Mouse (Mus musculus): Measurements from ENCODE around the gene Npas2. TPM values are rescaled to one million over a fixed set of nuclear protein-coding genes. Genes with fewer than 3 reads are reported as not detected.

Npas2 gene
- polyA plus RNA-seq, 1 experiment from 2014 or later, result 1.3 TPM

DNA sequence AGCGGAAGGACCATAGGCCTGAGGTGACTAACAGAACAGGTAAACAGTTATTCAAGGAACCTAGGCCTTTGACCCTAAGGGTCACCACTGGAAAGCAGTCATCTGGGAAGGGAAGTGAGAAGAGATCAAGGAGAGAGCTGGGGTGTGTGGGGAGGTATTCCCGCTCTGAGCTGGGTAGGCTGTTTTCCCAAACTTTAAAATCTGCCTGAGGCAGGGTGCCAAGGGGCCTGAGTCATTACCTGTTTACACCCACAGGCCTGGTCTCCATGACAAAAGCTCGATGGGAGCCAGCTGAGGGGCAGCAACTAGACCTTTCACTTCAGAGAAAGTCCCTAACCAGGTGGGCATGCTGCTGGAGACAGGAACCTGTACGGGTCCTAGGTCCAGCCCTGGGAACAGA lies 205.7 kb downstream of the Npas2 start:
- ATAC-seq (ENCODE audit: insufficient number of reproducible peaks, insufficient read depth, low FRiP score, low read depth), result peak; percentile 23; the same call in 1 of the 2 replicates
- peaks cover 0 to 2% of the 10 kb centered on the region in 2 experiments; a peak in 2 of 4 replicates for H3K4me1 ChIP-seq (ENCODE audit: control insufficient read depth in 2 of 2, insufficient read depth in 2 of 2, low read length in 2 of 2)
- H3K4me3 ChIP-seq (ENCODE audit: control insufficient read depth in 1 of 2, insufficient read depth in 1 of 2, low read depth in 1 of 2, low read length in 2 of 2), result no peak overlapping the region
- no peak overlapping the region for H3K4me2 ChIP-seq (ENCODE audit: low read length)
- peaks cover 25% of the 10 kb centered on the region for H3K36me3 ChIP-seq (ENCODE audit: control insufficient read depth, insufficient read depth, low read length)
- 74% methylated on average over 4 of the region's 4 CpGs for WGBS
- no peak overlapping the region for H3K9ac ChIP-seq (ENCODE audit: low read length)
- no peaks in the 10 kb centered on the region for H3K27me3 ChIP-seq (ENCODE audit: control insufficient read depth, insufficient read depth, low read length)
- peaks cover 8% of the 10 kb centered on the region for H3K9me3 ChIP-seq (ENCODE audit: control insufficient read depth, low read length)
- H3K27ac ChIP-seq (replicated peaks in 1 of 2; ENCODE audit: control insufficient read depth in 1 of 2, insufficient read depth in 1 of 2, low read depth in 2 of 2, low read length in 2 of 2), result no peak overlapping the region

DNA sequence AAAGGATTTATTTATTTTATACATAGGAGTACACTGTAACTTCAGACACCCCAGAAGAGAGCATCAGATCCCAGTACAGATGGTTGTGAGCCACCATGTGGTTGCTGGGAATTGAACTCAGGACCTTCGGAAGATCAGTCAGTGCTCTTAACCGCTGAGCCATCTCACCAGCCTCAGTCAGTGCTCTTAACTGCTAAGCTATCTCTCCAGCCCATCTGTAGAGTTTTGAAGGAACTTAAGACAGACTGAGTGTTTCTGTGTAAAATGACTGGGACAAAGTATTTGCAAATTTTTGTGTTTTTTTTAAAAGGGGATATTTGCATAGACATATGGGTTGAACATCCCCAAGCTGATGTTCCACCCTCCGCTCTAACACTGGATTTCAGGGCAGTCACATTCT lies 206.6 kb downstream of the Npas2 start:
- 88% methylated on average over 3 of the region's 3 CpGs for WGBS

DNA sequence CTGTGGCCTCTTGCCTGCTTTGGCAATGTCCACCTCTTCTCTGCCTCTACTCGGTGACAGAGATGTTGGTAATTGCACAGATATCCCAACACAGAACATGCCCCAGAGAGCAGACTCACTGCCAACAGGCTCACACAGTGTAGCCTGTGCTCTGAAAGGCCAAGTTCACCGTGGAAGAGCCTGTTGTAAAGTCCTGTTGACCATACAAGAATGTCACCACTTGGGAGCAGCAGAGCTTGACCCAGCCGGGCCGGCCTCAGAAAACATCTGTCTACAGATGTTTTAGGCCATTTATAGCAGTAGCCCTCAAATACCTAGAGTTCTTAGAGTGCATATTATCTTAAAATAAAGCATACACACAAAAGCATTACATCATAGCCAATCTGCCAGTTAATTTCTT lies 213.6 kb downstream of the Npas2 start:
- 51% methylated on average over 4 of the region's 4 CpGs for WGBS
- no peak overlapping the region for H3K4me2 ChIP-seq (ENCODE audit: low read length)
- ATAC-seq (ENCODE audit: insufficient number of reproducible peaks, insufficient read depth, low FRiP score, low read depth), result no peak

More for the DNA sequence above, 206.6 kb downstream of the Npas2 start:
- Histone ChIP-seq H3K4me2 (ENCODE audit: low read length) (no peak overlapping the region), H3K27me3 (ENCODE audit: control insufficient read depth, insufficient read depth, low read length) (no peaks in the 10 kb centered on the region), H3K36me3 (ENCODE audit: control insufficient read depth, insufficient read depth, low read length) (peaks cover 26% of the 10 kb centered on the region), H3K4me1 (ENCODE audit: control insufficient read depth in 2 of 2, insufficient read depth in 2 of 2, low read length in 2 of 2) (peaks cover 0 to 2% of the 10 kb centered on the region in 2 experiments; a peak in 2 of 4 replicates), H3K27ac (replicated peaks in 1 of 2; ENCODE audit: control insufficient read depth in 1 of 2, insufficient read depth in 1 of 2, low read depth in 2 of 2, low read length in 2 of 2) (no peak overlapping the region), H3K9me3 (ENCODE audit: control insufficient read depth, low read length) (peaks cover 8% of the 10 kb centered on the region), H3K4me3 (ENCODE audit: control insufficient read depth in 1 of 2, insufficient read depth in 1 of 2, low read depth in 1 of 2, low read length in 2 of 2) (no peak overlapping the region), H3K9ac (ENCODE audit: low read length) (no peak overlapping the region)
- ATAC-seq (ENCODE audit: insufficient number of reproducible peaks, insufficient read depth, low FRiP score, low read depth), result no peak

DNA sequence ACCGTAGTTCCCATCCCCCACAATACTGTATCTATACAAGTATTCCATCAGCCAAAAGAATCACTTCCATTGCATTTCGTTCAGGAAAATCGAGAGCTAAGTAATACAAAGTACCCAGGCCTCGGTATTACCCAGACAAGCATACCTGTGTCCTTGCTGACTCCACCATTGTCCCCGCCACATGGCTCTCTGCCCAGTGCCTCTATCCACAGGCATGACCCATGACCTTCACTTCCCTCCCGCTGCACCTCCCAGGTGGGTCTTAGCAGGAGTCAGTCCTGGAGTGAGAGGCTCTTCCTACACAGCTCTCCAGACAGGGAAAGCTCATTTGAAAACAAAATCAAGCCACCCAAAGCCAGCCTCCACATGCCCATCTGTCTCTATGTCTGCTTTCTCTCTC lies 214.6 kb downstream of the Npas2 start:
- H3K4me2 ChIP-seq (ENCODE audit: low read length), result no peak overlapping the region
- 86% methylated on average over 6 of the region's 6 CpGs for WGBS
- no peak overlapping the region for H3K27ac ChIP-seq (replicated peaks in 1 of 2; ENCODE audit: control insufficient read depth in 1 of 2, insufficient read depth in 1 of 2, low read depth in 2 of 2, low read length in 2 of 2)
- no peaks in the 10 kb centered on the region for H3K9me3 ChIP-seq (ENCODE audit: control insufficient read depth, low read length)
- no peak for ATAC-seq (ENCODE audit: insufficient number of reproducible peaks, insufficient read depth, low FRiP score, low read depth)
- H3K4me3 ChIP-seq (ENCODE audit: control insufficient read depth in 1 of 2, insufficient read depth in 1 of 2, low read depth in 1 of 2, low read length in 2 of 2), result no peak overlapping the region
- H3K27me3 ChIP-seq (ENCODE audit: control insufficient read depth, insufficient read depth, low read length), result no peaks in the 10 kb centered on the region
- H3K4me1 ChIP-seq (ENCODE audit: control insufficient read depth in 2 of 2, insufficient read depth in 2 of 2, low read length in 2 of 2), result peaks cover 4 to 7% of the 10 kb centered on the region in 2 experiments; a peak in 1 of 4 replicates
- H3K9ac ChIP-seq (ENCODE audit: low read length), result no peak overlapping the region
- 0 out of 2 replicates have a peak, but pooled peaks cover 3% of the 10 kb centered on the region for H3K36me3 ChIP-seq (ENCODE audit: control insufficient read depth, insufficient read depth, low read length)

More for the DNA sequence above, 213.6 kb downstream of the Npas2 start:
- Histone ChIP-seq H3K27me3 (ENCODE audit: control insufficient read depth, insufficient read depth, low read length) (no peaks in the 10 kb centered on the region), H3K36me3 (ENCODE audit: control insufficient read depth, insufficient read depth, low read length) (peaks cover 11% of the 10 kb centered on the region; the same call in 1 of the 2 replicates), H3K9ac (ENCODE audit: low read length) (no peak overlapping the region), H3K4me1 (ENCODE audit: control insufficient read depth in 2 of 2, insufficient read depth in 2 of 2, low read length in 2 of 2) (peaks cover 4 to 7% of the 10 kb centered on the region in 2 experiments; a peak in 1 of 4 replicates), H3K9me3 (ENCODE audit: control insufficient read depth, low read length) (no peaks in the 10 kb centered on the region), H3K27ac (replicated peaks in 1 of 2; ENCODE audit: control insufficient read depth in 1 of 2, insufficient read depth in 1 of 2, low read depth in 2 of 2, low read length in 2 of 2) (no peak overlapping the region), H3K4me3 (ENCODE audit: control insufficient read depth in 1 of 2, insufficient read depth in 1 of 2, low read depth in 1 of 2, low read length in 2 of 2) (no peak overlapping the region)

DNA sequence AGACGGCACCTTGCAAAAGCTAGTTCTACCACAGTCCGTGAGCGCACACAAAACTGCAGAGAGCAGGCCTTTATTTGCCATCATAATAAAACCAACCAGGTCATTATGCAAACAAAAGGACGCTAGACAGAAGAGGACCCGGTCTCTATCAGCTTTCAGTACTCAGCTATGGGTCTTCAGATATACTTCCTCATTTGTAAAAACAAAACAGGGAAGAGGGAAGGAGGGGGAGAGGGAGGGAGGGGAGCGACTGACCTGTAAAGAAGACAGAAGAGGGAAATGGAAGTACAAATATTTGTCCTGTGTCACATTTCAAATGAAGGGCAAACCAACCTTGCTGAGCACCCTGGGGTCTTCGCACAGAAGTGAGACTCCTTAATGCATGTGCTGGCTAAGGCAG lies 215.1 kb downstream of the Npas2 start:
- H3K27me3 ChIP-seq (ENCODE audit: control insufficient read depth, insufficient read depth, low read length), result no peaks in the 10 kb centered on the region
- no peak overlapping the region for H3K4me3 ChIP-seq (ENCODE audit: control insufficient read depth in 1 of 2, insufficient read depth in 1 of 2, low read depth in 1 of 2, low read length in 2 of 2)
- no peak overlapping the region for H3K4me2 ChIP-seq (ENCODE audit: low read length)
- no peak for ATAC-seq (ENCODE audit: insufficient number of reproducible peaks, insufficient read depth, low FRiP score, low read depth)
- H3K36me3 ChIP-seq (ENCODE audit: control insufficient read depth, insufficient read depth, low read length), result 0 out of 2 replicates have a peak, but pooled peaks cover 3% of the 10 kb centered on the region
- no peak overlapping the region for H3K27ac ChIP-seq (replicated peaks in 1 of 2; ENCODE audit: control insufficient read depth in 1 of 2, insufficient read depth in 1 of 2, low read depth in 2 of 2, low read length in 2 of 2)
- H3K9ac ChIP-seq (ENCODE audit: low read length), result no peak overlapping the region
- 75% methylated on average over 7 of the region's 7 CpGs for WGBS
- no peaks in the 10 kb centered on the region for H3K9me3 ChIP-seq (ENCODE audit: control insufficient read depth, low read length)
- H3K4me1 ChIP-seq (ENCODE audit: control insufficient read depth in 2 of 2, insufficient read depth in 2 of 2, low read length in 2 of 2), result peaks cover 4 to 7% of the 10 kb centered on the region in 2 experiments; a peak in 1 of 4 replicates

DNA sequence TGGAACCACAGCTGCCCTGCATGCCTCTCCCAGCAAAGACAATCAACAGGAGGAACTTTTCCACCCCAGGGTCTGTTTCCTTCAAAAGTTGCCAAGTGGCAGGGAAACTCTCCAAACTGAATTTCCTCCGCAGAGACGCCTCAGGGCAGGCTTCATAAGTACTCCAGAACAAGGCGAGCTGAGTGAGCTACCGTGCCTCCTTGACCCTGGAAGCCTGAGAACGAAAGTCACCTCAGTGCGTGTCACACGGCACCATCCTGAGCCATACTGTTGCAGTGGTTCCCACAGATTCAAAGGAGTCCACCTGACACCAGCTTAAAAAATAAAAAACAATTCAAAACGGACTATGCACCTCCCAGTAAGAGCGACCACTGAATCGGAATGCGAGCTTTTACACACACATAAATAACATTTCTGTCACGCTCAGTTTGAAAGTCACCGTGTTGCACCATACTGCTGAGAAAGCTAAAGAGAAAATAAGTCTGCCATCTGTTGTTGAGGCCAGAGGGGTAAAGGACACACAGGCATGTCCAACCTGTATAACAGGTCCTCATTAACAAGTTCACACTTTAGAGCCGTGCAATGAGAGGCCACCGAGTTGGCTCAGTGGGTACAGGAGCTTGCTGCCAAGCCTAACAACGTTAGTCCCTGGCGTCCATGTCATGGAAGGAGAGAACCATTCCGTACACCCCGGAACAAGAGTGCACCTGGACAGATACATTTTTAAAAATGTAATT lies 216.7 kb downstream of the Npas2 start:
- no peak overlapping the region for H3K9ac ChIP-seq (ENCODE audit: low read length)
- H3K9me3 ChIP-seq (ENCODE audit: control insufficient read depth, low read length), result 0 out of 2 replicates have a peak, but pooled peaks cover 2% of the 10 kb centered on the region
- H3K27me3 ChIP-seq (ENCODE audit: control insufficient read depth, insufficient read depth, low read length), result no peaks in the 10 kb centered on the region
- WGBS, result 87% methylated on average over 19 of the region's 19 CpGs
- H3K27ac ChIP-seq (replicated peaks in 1 of 2; ENCODE audit: control insufficient read depth in 1 of 2, insufficient read depth in 1 of 2, low read depth in 2 of 2, low read length in 2 of 2), result peak overlapping the region; percentile 29 to 45; a peak in 1 of 4 replicates
- H3K4me3 ChIP-seq (ENCODE audit: control insufficient read depth in 1 of 2, insufficient read depth in 1 of 2, low read depth in 1 of 2, low read length in 2 of 2), result no peak overlapping the region
- H3K4me2 ChIP-seq (ENCODE audit: low read length), result no peak overlapping the region
- no peak for ATAC-seq (ENCODE audit: insufficient number of reproducible peaks, insufficient read depth, low FRiP score, low read depth)
- H3K36me3 ChIP-seq (ENCODE audit: control insufficient read depth, insufficient read depth, low read length), result 0 out of 2 replicates have a peak, but pooled peaks cover under 1% of the 10 kb centered on the region
- H3K4me1 ChIP-seq (ENCODE audit: control insufficient read depth in 2 of 2, insufficient read depth in 2 of 2, low read length in 2 of 2), result peaks cover 4 to 7% of the 10 kb centered on the region in 2 experiments; a peak in 1 of 4 replicates

Data from heart, embryonic 14.5 days (tissue).